Mouse (Mus musculus): ENCODE measurements around the gene Asxl1. TPM values are rescaled to one million over a fixed set of nuclear protein-coding genes. Genes with fewer than 3 reads are reported as not detected.
A peak's percentile ranks its signal among the peaks of the same experiment; 100 is the strongest.

Asxl1 gene
- polyA plus RNA-seq, 1 experiment from 2014 or later: 9.0 TPM

DNA sequence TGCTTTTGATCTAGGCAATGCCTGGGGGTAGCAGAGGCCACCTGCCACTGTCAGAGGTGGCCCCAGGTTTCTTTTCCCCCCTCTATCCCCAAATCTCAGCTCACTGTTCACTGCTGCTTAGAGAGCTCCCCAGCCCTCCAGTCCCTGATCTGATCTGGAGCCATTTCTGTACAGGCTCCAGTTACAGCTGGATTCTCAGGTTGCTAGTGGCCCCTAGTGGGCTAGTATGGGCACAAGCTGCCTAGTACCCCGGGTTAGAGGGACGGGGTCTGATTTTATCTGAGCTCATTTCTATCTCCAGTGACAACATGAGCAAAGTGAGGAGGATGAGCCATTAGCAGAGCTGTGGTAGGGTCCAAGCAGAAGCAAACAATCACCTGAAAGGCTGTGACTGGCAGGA lies 69.0 kb downstream of the Asxl1 start:
- H3K9me3 ChIP-seq (replicated peaks; ENCODE audit: control insufficient read depth, low read length, poor library complexity, severe bottlenecking): no peaks in the 10 kb centered on the region
- no peaks in the 10 kb centered on the region for H3K27me3 ChIP-seq (ENCODE audit: control insufficient read depth, insufficient read depth, low read depth, low read length)
- H3K27ac ChIP-seq (ENCODE audit: low read length): no peak overlapping the region
- 39% methylated on average over 2 of the region's 2 CpGs for WGBS
- peaks cover 69% of the 10 kb centered on the region for H3K36me3 ChIP-seq (ENCODE audit: control insufficient read depth, insufficient read depth, low read length)
- H3K4me1 ChIP-seq (ENCODE audit: control insufficient read depth, insufficient read depth, low read length): no peaks in the 10 kb centered on the region
- no peak overlapping the region for H3K9ac ChIP-seq (ENCODE audit: low read depth, low read length)
- no peak overlapping the region for H3K4me2 ChIP-seq (ENCODE audit: low read length)
- no peak overlapping the region for H3K4me3 ChIP-seq (ENCODE audit: low read depth, low read length)
- ATAC-seq: no peak

DNA sequence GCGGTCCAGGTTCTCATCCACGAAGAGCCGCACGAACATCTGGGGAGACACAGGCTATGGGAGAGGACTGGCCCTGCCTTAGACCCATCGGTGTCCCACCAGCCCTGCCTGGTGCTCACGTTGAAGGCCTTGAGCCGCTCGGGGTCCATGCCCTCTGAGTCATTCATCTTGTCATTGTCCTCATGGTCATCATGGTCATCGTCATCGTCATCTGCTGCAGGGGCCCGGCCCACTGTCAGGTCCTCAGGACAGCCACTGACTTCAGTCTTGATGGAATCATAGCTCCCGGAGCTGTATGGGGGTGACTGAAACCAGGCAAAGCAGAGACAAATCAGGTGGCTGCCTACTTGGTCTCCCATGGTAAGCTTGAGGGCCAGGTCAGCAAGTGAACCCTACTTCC lies 72.2 kb downstream of the Asxl1 start:
- Histone ChIP-seq H3K27ac (ENCODE audit: low read length) (no peak overlapping the region), H3K36me3 (ENCODE audit: control insufficient read depth, insufficient read depth, low read length) (peaks cover 43% of the 10 kb centered on the region), H3K4me3 (ENCODE audit: low read depth, low read length) (no peak overlapping the region), H3K4me2 (ENCODE audit: low read length) (no peak overlapping the region), H3K4me1 (ENCODE audit: control insufficient read depth, insufficient read depth, low read length) (peaks cover 10% of the 10 kb centered on the region), H3K27me3 (ENCODE audit: control insufficient read depth, insufficient read depth, low read depth, low read length) (no peaks in the 10 kb centered on the region), H3K9me3 (replicated peaks; ENCODE audit: control insufficient read depth, low read length, poor library complexity, severe bottlenecking) (no peaks in the 10 kb centered on the region), H3K9ac (ENCODE audit: low read depth, low read length) (no peak overlapping the region)
- 94% methylated on average over 12 of the region's 12 CpGs for WGBS
- ATAC-seq: no peak

DNA sequence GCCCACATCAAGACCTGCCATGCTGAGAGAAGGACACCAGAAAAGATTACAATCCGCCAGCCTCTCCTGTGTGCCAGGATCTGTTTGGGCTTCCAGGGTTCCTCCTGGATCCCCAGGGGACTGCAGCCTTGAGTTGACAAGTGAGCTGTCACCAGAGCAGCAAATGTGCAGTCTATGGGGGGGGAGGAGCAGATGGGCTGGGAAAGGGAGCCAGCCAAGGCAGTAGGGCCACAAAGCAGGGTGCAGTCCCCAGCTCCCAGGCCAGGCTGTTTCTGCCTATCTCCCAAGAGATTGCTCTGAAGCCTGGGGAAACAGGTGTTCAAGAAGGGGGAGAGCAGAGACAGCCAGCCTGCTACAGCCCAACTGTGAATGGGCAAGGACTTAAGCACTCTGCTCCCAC lies 72.8 kb downstream of the Asxl1 start:
- H3K4me3 ChIP-seq (ENCODE audit: low read depth, low read length): no peak overlapping the region

DNA sequence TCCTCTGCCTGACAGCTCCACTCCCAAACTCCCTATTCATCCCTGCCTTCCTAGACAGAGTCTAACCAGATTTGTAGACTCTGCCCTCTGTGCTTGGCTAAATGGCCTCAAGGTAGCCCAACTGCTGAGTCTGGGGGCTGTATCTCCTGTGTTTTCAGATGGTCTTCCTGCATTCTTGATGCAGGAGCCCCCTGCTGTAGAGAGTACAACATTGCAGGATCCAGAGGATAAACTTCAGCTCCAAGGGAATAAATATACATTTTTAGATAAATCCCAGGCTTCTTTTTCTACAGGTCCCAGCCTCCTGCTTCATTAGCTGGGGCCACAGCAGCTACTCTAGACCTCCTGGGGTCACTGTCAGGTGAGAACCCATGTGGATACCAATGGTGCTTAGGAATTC lies 75.6 kb downstream of the Asxl1 start:
- ATAC-seq: no peak
- Histone ChIP-seq H3K4me1 (ENCODE audit: control insufficient read depth, insufficient read depth, low read length) (peaks cover 22% of the 10 kb centered on the region), H3K36me3 (ENCODE audit: control insufficient read depth, insufficient read depth, low read length) (peaks cover 37% of the 10 kb centered on the region), H3K4me2 (ENCODE audit: low read length) (no peak overlapping the region), H3K27ac (ENCODE audit: low read length) (no peak overlapping the region), H3K4me3 (ENCODE audit: low read depth, low read length) (no peak overlapping the region), H3K9me3 (replicated peaks; ENCODE audit: control insufficient read depth, low read length, poor library complexity, severe bottlenecking) (no peaks in the 10 kb centered on the region), H3K9ac (ENCODE audit: low read depth, low read length) (no peak overlapping the region), H3K27me3 (ENCODE audit: control insufficient read depth, insufficient read depth, low read depth, low read length) (no peaks in the 10 kb centered on the region)

More for the DNA sequence above, 72.8 kb downstream of the Asxl1 start:
- peaks cover 15% of the 10 kb centered on the region for H3K4me1 ChIP-seq (ENCODE audit: control insufficient read depth, insufficient read depth, low read length)
- H3K9me3 ChIP-seq (replicated peaks; ENCODE audit: control insufficient read depth, low read length, poor library complexity, severe bottlenecking): no peaks in the 10 kb centered on the region
- ATAC-seq: no peak
- H3K27ac ChIP-seq (ENCODE audit: low read length): no peak overlapping the region
- no peaks in the 10 kb centered on the region for H3K27me3 ChIP-seq (ENCODE audit: control insufficient read depth, insufficient read depth, low read depth, low read length)
- H3K9ac ChIP-seq (ENCODE audit: low read depth, low read length): no peak overlapping the region
- peaks cover 43% of the 10 kb centered on the region for H3K36me3 ChIP-seq (ENCODE audit: control insufficient read depth, insufficient read depth, low read length)
- no peak overlapping the region for H3K4me2 ChIP-seq (ENCODE audit: low read length)
- 90% methylated on average over 1 of the region's 1 CpGs for WGBS

DNA sequence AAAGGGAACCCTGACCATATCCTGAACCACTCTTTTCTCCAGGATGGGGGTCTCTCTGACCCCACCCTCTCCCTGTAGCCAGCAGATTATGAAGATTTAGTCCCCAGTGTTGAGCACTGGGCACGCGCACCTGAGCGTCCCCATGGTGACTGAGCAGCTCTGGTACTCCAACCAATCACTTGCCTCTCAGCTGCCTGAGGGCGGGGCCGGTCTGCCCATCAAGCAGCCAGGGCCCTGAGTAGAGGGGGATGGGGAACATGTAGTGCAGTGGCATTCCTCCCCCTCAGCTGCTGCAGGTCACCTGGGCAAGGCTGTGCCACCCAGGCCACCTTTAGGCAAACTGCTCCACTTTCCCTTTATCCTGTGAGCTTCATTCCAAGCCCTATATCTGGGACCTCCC lies 76.4 kb downstream of the Asxl1 start:
- Histone ChIP-seq H3K9me3 (replicated peaks; ENCODE audit: control insufficient read depth, low read length, poor library complexity, severe bottlenecking) (no peaks in the 10 kb centered on the region), H3K27me3 (ENCODE audit: control insufficient read depth, insufficient read depth, low read depth, low read length) (no peaks in the 10 kb centered on the region), H3K4me3 (ENCODE audit: low read depth, low read length) (no peak overlapping the region), H3K4me2 (ENCODE audit: low read length) (no peak overlapping the region), H3K4me1 (ENCODE audit: control insufficient read depth, insufficient read depth, low read length) (peaks cover 25% of the 10 kb centered on the region), H3K36me3 (ENCODE audit: control insufficient read depth, insufficient read depth, low read length) (peaks cover 29% of the 10 kb centered on the region), H3K27ac (ENCODE audit: low read length) (no peak overlapping the region), H3K9ac (ENCODE audit: low read depth, low read length) (no peak overlapping the region)
- ATAC-seq: peak; percentile 73
- WGBS: 5% methylated on average over 5 of the region's 5 CpGs

DNA sequence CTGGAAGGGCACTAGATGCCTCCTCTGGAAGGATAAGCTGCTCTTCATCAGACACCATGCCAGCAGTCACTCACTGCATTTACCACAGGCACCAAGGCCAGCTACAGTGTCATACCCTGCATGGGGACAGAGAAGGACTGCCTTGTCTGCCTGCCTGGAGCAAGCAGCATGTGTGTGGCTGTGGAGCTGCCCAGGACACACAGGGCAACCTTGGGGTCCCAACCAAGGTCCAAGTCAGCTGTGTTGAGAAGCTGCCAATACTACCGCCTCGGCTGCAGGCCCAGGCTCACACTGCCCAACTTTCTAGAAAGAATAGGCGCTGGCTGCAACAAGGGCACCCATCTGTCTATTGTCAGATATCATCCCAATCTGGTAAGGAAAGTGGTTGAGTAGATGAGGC lies 77.5 kb downstream of the Asxl1 start:
- Histone ChIP-seq H3K27me3 (ENCODE audit: control insufficient read depth, insufficient read depth, low read depth, low read length) (no peaks in the 10 kb centered on the region), H3K9me3 (replicated peaks; ENCODE audit: control insufficient read depth, low read length, poor library complexity, severe bottlenecking) (no peaks in the 10 kb centered on the region), H3K4me3 (ENCODE audit: low read depth, low read length) (no peak overlapping the region), H3K4me2 (ENCODE audit: low read length) (no peak overlapping the region), H3K9ac (ENCODE audit: low read depth, low read length) (peak overlapping the region; percentile 46; the same call in 1 of the 2 replicates), H3K4me1 (ENCODE audit: control insufficient read depth, insufficient read depth, low read length) (peaks cover 26% of the 10 kb centered on the region), H3K36me3 (ENCODE audit: control insufficient read depth, insufficient read depth, low read length) (peaks cover 18% of the 10 kb centered on the region), H3K27ac (ENCODE audit: low read length) (no peak overlapping the region; the same call in 1 of the 2 replicates)
- 78% methylated on average over 3 of the region's 3 CpGs for WGBS
- no peak for ATAC-seq

DNA sequence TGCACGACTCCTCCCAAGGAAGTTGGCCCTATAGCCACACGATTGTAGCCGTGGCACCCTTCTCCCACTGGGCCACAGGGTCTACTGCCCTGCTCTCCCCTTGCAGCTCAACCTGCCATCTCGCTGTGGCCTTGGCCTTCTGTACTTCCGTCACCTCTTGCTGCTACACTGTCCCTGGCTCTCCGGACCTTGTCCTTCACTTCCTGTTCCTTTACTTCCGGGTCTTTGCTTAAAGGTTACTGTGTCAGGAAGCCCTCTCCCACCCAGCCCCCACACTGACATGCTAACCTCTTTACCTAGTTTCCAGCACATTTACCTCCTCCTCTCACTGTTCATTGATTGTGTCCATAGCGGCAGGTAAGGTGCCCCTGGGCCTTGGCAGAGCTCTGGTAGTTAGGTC lies 78.9 kb downstream of the Asxl1 start:
- H3K9ac ChIP-seq (ENCODE audit: low read depth, low read length): no peak overlapping the region
- no peaks in the 10 kb centered on the region for H3K9me3 ChIP-seq (replicated peaks; ENCODE audit: control insufficient read depth, low read length, poor library complexity, severe bottlenecking)
- no peak overlapping the region for H3K4me2 ChIP-seq (ENCODE audit: low read length)
- peaks cover 26% of the 10 kb centered on the region for H3K4me1 ChIP-seq (ENCODE audit: control insufficient read depth, insufficient read depth, low read length)
- H3K27ac ChIP-seq (ENCODE audit: low read length): no peak overlapping the region
- no peak overlapping the region for H3K4me3 ChIP-seq (ENCODE audit: low read depth, low read length)
- H3K36me3 ChIP-seq (ENCODE audit: control insufficient read depth, insufficient read depth, low read length): peaks cover 5% of the 10 kb centered on the region
- no peak for ATAC-seq
- H3K27me3 ChIP-seq (ENCODE audit: control insufficient read depth, insufficient read depth, low read depth, low read length): no peaks in the 10 kb centered on the region
- WGBS: 84% methylated on average over 8 of the region's 8 CpGs

DNA sequence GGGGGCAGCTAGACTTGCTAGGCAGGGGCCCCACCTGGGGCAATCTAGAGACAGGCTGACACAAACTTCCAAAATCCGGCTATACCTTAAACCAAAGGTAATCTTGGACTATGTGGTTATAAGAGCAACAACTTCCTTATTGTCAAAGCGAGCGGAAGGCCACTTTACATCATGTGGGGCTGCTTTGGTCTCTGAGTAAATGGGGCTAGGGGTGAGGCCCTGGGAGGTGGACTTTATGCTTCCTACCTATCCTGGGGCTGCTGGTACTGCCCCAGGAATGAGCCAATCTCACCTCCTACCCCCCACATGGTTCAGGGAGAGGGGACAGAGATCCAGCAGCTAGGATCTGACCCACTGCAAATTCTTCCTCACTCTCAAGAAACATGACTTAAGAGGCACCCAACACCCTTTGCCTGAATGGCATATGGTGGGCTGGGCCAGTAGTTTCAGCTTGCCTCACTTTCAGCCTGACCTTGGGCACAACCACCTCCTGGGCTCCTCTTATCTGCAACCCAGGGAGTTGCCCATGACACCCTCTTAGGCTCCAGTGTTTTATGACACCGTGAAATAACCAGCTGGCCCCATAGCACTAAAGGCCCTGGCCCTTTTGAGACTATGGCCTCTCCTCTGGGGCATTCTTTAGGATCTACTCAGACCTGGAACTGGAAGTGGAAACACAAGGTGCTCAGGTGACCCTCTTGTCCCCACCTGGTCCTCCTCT lies 79.7 kb downstream of the Asxl1 start:
- 84% methylated on average over 4 of the region's 4 CpGs for whole genome bisulfite sequencing
- Histone ChIP-seq H3K4me3 (ENCODE audit: low read depth, low read length) (no peak overlapping the region), H3K27me3 (ENCODE audit: control insufficient read depth, insufficient read depth, low read depth, low read length) (no peaks in the 10 kb centered on the region), H3K27ac (ENCODE audit: low read length) (peak overlapping the region; percentile 71), H3K9ac (ENCODE audit: low read depth, low read length) (no peak overlapping the region), H3K36me3 (ENCODE audit: control insufficient read depth, insufficient read depth, low read length) (peaks cover 4% of the 10 kb centered on the region; the same call in 1 of the 2 replicates), H3K4me2 (ENCODE audit: low read length) (no peak overlapping the region), H3K4me1 (ENCODE audit: control insufficient read depth, insufficient read depth, low read length) (peaks cover 26% of the 10 kb centered on the region), H3K9me3 (replicated peaks; ENCODE audit: control insufficient read depth, low read length, poor library complexity, severe bottlenecking) (no peaks in the 10 kb centered on the region)
- ATAC-seq: no peak

DNA sequence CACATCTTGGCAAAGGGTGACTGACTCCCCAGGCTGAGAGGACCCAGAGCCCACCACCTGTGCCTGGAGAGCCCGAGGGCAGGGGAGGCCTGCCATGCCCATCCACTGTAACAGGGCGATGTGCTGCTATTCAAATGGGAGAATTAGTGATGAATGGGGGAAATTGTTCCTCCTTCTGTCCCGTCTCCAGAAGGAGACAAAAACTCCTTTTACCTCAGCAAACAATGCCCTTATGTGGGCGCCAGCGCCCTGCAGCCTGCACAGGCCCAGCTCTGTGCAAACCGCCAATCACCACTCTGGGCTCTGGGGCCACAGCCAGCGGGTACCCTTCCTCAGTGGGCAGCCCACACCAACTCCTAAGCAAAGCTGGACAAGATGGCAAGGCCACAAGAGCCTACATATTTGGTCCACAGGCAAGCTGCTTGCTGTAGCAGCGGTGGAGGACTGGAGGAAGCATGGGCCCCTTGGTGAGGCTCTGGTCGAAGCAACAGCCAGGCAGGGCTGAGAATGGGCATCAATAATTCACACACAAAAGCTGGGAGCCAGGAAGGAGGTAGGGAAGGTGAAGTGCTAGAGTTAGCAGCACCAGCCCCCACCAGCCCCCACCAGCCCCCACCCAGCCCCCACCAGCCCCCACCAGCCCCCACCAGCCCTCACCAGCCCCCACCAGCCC lies 80.5 kb downstream of the Asxl1 start:
- Histone ChIP-seq H3K36me3 (ENCODE audit: control insufficient read depth, insufficient read depth, low read length) (peaks cover 7% of the 10 kb centered on the region), H3K9me3 (replicated peaks; ENCODE audit: control insufficient read depth, low read length, poor library complexity, severe bottlenecking) (no peaks in the 10 kb centered on the region), H3K27me3 (ENCODE audit: control insufficient read depth, insufficient read depth, low read depth, low read length) (no peaks in the 10 kb centered on the region), H3K4me3 (ENCODE audit: low read depth, low read length) (no peak overlapping the region), H3K9ac (ENCODE audit: low read depth, low read length) (peak overlapping the region; percentile 34; the same call in 1 of the 2 replicates), H3K4me1 (ENCODE audit: control insufficient read depth, insufficient read depth, low read length) (peaks cover 26% of the 10 kb centered on the region), H3K27ac (ENCODE audit: low read length) (peak overlapping the region; percentile 71), H3K4me2 (ENCODE audit: low read length) (no peak overlapping the region)
- ATAC-seq: peak; percentile 64
- 17% methylated on average over 9 of the region's 9 CpGs for WGBS

All from midbrain, embryonic 16.5 days (tissue).